Mouse (Mus musculus) heart, adult 8-10 months (tissue): Measurements from ENCODE around the gene Ndufb8. TPM values are rescaled to one million over a fixed set of nuclear protein-coding genes. Genes with fewer than 3 reads are reported as not detected.

ENCODE experiments used
- DNase-seq: peaks from one replicate; pipeline ENCODE4 v3.0.0; 2022; ENCODE audit warnings: low spot score
- total RNA-seq, 4 experiments: library from RNA; stranded (reverse); gene quantifications; 2 replicates each; pipeline ENCODE4 v1.2.4; 2022

The Ndufb8 gene
- total RNA-seq = 1,000 to 10,000 TPM; 2,001 to 2,142 (median 2,069) TPM

- peak; percentile 97 for DNase-seq
Measured at GRCm38 (mm10) chr19:44554861-44555590, at the start of gene Ndufb8. Gene Ndufb8 (minus strand): TSS chr19:44555440.

GRCm38 (mm10) chr19:44594180-44594579 lies 38.9 kb upstream of the Ndufb8 start:
- DNase-seq = no peak

GRCm38 (mm10) chr19:44591638-44592037 lies 36.4 kb upstream of the Ndufb8 start:
- no peak for DNase-seq

- no peak for DNase-seq
Measured at GRCm38 (mm10) chr19:44590992-44591391, 35.8 kb upstream of the Ndufb8 start.

- no peak for DNase-seq
Measured at GRCm38 (mm10) chr19:44589591-44590223, 34.5 kb upstream of the Ndufb8 start.

- DNase-seq = no peak
Measured at GRCm38 (mm10) chr19:44588036-44588435, 32.8 kb upstream of the Ndufb8 start.

GRCm38 (mm10) chr19:44582638-44583309 lies 27.5 kb upstream of the Ndufb8 start:
- DNase-seq = peak; percentile 86

GRCm38 (mm10) chr19:44582103-44582502 lies 26.9 kb upstream of the Ndufb8 start:
- no peak for DNase-seq

- DNase-seq = no peak
Measured at GRCm38 (mm10) chr19:44578038-44578437, 22.8 kb upstream of the Ndufb8 start.

GRCm38 (mm10) chr19:44576275-44576674 lies 21.0 kb upstream of the Ndufb8 start:
- no peak for DNase-seq

GRCm38 (mm10) chr19:44567763-44568162 lies 12.5 kb upstream of the Ndufb8 start:
- no peak for DNase-seq

GRCm38 (mm10) chr19:44564006-44564405 lies 8.8 kb upstream of the Ndufb8 start:
- DNase-seq = no peak

- peak; percentile 98 for DNase-seq
Measured at GRCm38 (mm10) chr19:44562652-44563206, 7.5 kb upstream of the Ndufb8 start, which contains the start of gene Hif1an. Gene Hif1an (plus strand): TSS chr19:44562850.

- no peak for DNase-seq
Measured at GRCm38 (mm10) chr19:44554490-44554860, 765 bp downstream of the Ndufb8 start.

GRCm38 (mm10) chr19:44553286-44553685 lies 2.0 kb downstream of the Ndufb8 start:
- no peak for DNase-seq

- no peak for DNase-seq
Measured at GRCm38 (mm10) chr19:44552731-44553130, 2.5 kb downstream of the Ndufb8 start, which contains the start of gene Gm20538. Gene Gm20538 (minus strand): TSS chr19:44552831.

- peak; percentile 66 for DNase-seq
Measured at GRCm38 (mm10) chr19:44545321-44546041, 9.8 kb downstream of the Ndufb8 start, which contains the start of gene Sec31b. Gene Sec31b (minus strand): TSS chr19:44545864.

GRCm38 (mm10) chr19:44544775-44545174 lies 10.5 kb downstream of the Ndufb8 start:
- DNase-seq = peak; percentile 77

GRCm38 (mm10) chr19:44544372-44544771 lies 10.9 kb downstream of the Ndufb8 start:
- no peak for DNase-seq

- no peak for DNase-seq
Measured at GRCm38 (mm10) chr19:44542694-44543178, 12.5 kb downstream of the Ndufb8 start.

GRCm38 (mm10) chr19:44537416-44537815 lies 17.8 kb downstream of the Ndufb8 start:
- no peak for DNase-seq
